Mouse (Mus musculus): ENCODE measurements around the gene Lrrc57. TPM values are rescaled to one million over a fixed set of nuclear protein-coding genes. Genes with fewer than 3 reads are reported as not detected.

The Lrrc57 gene
- polyA plus RNA-seq, 2 experiments, result 7.5 to 8.6 TPM

DNA sequence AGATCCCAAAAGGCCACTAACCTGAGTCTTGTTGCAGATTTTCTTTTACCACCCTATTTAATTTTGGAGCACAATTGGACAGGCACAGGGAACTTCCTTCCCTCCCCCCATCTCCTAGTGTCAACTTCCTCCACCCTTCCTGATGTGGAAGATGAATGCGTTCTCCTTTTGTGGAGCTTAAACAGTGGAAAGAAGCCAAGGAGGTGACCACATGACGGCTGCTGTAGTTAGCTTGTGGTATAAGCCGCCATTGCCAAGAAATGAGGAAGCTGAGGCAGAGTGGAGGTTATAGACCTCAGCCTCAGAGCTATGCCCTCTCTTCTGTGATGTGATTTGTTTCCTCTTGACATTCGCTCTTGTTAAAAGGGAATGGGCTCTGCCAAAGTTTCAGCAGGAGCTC, 22.6 kb upstream of the Lrrc57 start:
- no peak for ATAC-seq (ENCODE audit: insufficient read depth)
- TF ChIP-seq EP300 (IDR thresholded peaks at IDR 0.05; ENCODE audit: low read depth) (no peak), CTCF (IDR thresholded peaks at IDR 0.05; ENCODE audit: low read depth) (no peak)
- no peak overlapping the region for H3K27ac ChIP-seq

DNA sequence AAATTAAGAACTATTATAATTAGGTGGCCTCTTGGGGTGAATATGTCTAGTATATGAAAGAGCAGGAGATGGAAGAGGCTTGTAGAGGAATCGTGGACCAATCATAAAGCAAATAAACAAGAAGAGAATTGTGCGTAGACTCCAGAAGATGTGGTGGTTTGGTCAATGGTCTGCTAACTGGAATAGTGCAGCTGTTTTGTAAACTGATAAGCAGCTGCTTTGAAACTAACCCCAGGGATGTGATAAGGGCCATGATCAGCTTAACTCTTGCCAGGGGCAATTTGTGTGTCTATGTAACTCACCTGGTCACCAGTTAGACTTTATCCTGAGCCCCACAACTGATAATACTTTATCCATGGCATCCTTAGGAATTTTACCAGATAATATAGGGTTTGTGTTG, 22.2 kb upstream of the Lrrc57 start:
- TF ChIP-seq CTCF (IDR thresholded peaks at IDR 0.05; ENCODE audit: low read depth) (no peak), EP300 (IDR thresholded peaks at IDR 0.05; ENCODE audit: low read depth) (peak; percentile 76)
- Histone ChIP-seq H3K4me2 (ENCODE audit: low read depth) (peak overlapping the region; percentile 17), H3K4me1 (replicated peaks; ENCODE audit: control insufficient read depth in 2 of 2, insufficient read depth in 2 of 2, low read length in 1 of 2) (peaks cover 17 to 22% of the 10 kb centered on the region in 2 experiments), H3K27ac (no peak overlapping the region), H3K9ac (replicated peaks) (no peak overlapping the region), H3K4me3 (ENCODE audit: insufficient read depth in 1 of 2, low read depth in 2 of 2, low read length in 2 of 2) (no peak overlapping the region), H3K9me3 (ENCODE audit: control insufficient read depth, low read length) (no peaks in the 10 kb centered on the region), H3K27me3 (ENCODE audit: control insufficient read depth, insufficient read depth, low read length) (peaks cover 12% of the 10 kb centered on the region), H3K36me3 (replicated peaks; ENCODE audit: control insufficient read depth, insufficient read depth, low read depth) (no peaks in the 10 kb centered on the region)
- no peak for ATAC-seq (ENCODE audit: insufficient read depth)
- WGBS (ENCODE audit: insufficient replicate concordance), result 23% methylated on average over 2 of the region's 2 CpGs
- peak in 2 of 3 experiments; percentile 69 to 80 for DNase-seq (ENCODE audit: low read depth in 3 of 3, low spot score in 3 of 3)

More for the DNA sequence above, 22.6 kb upstream of the Lrrc57 start:
- Histone ChIP-seq H3K4me2 (ENCODE audit: low read depth) (peak overlapping the region; percentile 17), H3K27me3 (ENCODE audit: control insufficient read depth, insufficient read depth, low read length) (peaks cover 12% of the 10 kb centered on the region), H3K9me3 (ENCODE audit: control insufficient read depth, low read length) (no peaks in the 10 kb centered on the region), H3K36me3 (replicated peaks; ENCODE audit: control insufficient read depth, insufficient read depth, low read depth) (no peaks in the 10 kb centered on the region), H3K4me1 (replicated peaks; ENCODE audit: control insufficient read depth in 2 of 2, insufficient read depth in 2 of 2, low read length in 1 of 2) (peaks cover 17 to 22% of the 10 kb centered on the region in 2 experiments), H3K4me3 (ENCODE audit: insufficient read depth in 1 of 2, low read depth in 2 of 2, low read length in 2 of 2) (no peak overlapping the region), H3K9ac (replicated peaks) (no peak overlapping the region)
- DNase-seq (ENCODE audit: low read depth in 3 of 3, low spot score in 3 of 3), result no peak
- WGBS (ENCODE audit: insufficient replicate concordance), result 15% methylated on average over 4 of the region's 4 CpGs

DNA sequence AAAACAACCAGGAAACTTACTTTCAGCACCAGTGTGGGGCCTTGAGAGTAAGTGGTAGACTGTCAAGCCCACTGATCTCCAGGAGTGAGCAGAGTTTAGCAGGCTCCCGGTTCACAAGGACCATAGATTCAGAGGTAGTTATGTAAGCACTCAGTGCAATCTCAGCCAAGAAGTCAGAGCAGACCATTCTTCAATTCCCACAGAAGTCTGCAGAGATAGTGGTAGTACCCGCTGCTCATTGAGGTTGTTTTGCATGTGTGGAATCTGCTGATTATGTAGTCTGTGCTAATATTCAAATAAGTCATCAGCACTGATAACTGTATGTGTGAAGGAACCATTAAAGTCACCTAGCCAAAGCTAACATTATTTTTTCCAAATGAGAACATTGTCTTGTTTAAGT, 21.3 kb upstream of the Lrrc57 start:
- Histone ChIP-seq H3K9ac (replicated peaks) (no peak overlapping the region), H3K27ac (no peak overlapping the region), H3K4me1 (replicated peaks; ENCODE audit: control insufficient read depth in 2 of 2, insufficient read depth in 2 of 2, low read length in 1 of 2) (peaks cover 17 to 22% of the 10 kb centered on the region in 2 experiments), H3K36me3 (replicated peaks; ENCODE audit: control insufficient read depth, insufficient read depth, low read depth) (no peaks in the 10 kb centered on the region), H3K9me3 (ENCODE audit: control insufficient read depth, low read length) (no peaks in the 10 kb centered on the region), H3K4me2 (ENCODE audit: low read depth) (no peak overlapping the region), H3K4me3 (ENCODE audit: insufficient read depth in 1 of 2, low read depth in 2 of 2, low read length in 2 of 2) (no peak overlapping the region), H3K27me3 (ENCODE audit: control insufficient read depth, insufficient read depth, low read length) (peaks cover 12% of the 10 kb centered on the region)
- DNase-seq (ENCODE audit: low read depth in 3 of 3, low spot score in 3 of 3) (no peak), ATAC-seq (ENCODE audit: insufficient read depth) (no peak)
- no peak for TF ChIP-seq CTCF (IDR thresholded peaks at IDR 0.05; ENCODE audit: low read depth)
- TF ChIP-seq EP300 (IDR thresholded peaks at IDR 0.05; ENCODE audit: low read depth), result no peak
- 26% methylated on average over 2 of the region's 2 CpGs for WGBS (ENCODE audit: insufficient replicate concordance)

DNA sequence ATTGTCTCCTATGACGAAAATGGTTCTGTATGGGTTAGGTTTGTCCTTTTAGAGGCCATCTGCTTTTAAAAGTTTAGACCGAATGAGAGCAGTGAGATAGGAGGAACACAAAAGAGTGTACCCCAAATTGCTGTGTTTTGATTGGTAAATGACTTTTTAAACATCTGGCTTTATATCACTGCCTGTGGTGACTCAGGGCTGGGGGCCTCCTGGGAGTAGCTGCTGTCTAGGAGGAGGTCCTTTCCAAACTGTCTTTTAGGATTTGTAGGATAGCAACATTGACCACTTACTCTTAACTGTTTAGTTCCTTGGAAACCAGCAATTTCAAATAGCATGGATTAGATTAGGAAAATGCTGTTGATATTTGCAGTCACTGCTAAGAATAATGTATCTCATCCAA, 20.9 kb upstream of the Lrrc57 start:
- no peak for TF ChIP-seq EP300 (IDR thresholded peaks at IDR 0.05; ENCODE audit: low read depth)
- no peak overlapping the region for H3K9ac ChIP-seq (replicated peaks)
- 66% methylated on average over 2 of the region's 2 CpGs for WGBS (ENCODE audit: insufficient replicate concordance)

DNA sequence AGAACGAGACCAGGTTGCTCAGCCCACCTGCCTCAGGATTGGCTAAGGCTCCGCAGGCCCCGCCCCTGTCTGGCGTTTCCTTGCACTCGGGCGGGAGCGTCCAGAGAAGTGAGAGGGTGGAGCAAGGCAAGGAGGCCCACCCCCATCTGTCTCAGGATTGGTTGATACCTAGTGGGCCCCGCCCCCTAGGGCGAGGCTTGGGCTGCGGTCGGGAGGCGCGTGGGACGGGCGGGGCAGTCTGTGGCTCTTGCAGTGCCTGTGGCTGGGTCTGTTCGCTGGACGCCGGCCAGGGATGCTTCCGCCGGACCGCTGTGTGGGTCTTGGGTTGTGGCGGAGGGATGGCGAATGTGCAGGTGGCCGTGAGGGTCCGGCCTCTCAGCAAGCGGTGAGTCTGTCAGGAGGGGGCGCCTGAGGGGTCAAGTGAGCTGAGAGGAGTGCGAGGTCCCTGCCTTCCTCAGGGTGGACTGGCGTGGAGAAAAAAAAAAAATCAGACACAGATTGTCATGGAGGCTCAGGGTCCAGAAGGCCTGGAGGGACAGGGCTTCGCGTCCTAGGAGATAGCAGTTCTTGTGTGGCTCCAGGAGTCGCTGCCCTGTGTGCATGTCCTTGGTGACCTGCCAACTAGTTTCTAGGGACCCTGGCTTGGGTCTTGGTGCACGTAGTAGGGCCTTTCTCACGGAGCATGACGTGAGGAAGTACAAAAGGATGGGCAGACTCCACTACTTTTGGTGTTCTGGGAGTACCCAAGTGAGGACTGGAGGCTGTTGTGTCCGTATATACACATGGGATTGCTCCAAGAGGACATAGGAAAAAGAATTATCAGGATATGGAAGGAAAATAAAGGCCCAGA, 19.8 kb upstream of the Lrrc57 start, which contains the start of gene Stard9:
Gene Stard9, plus strand, starts transcription at position 236 of the 850 bp plus-strand sequence.
- Histone ChIP-seq H3K36me3 (replicated peaks; ENCODE audit: control insufficient read depth, insufficient read depth, low read depth) (no peaks in the 10 kb centered on the region), H3K27me3 (ENCODE audit: control insufficient read depth, insufficient read depth, low read length) (peaks cover 12% of the 10 kb centered on the region), H3K27ac (no peak within 1 kb of the TSS), H3K4me3 (ENCODE audit: insufficient read depth in 1 of 2, low read depth in 2 of 2, low read length in 2 of 2) (peak within 1 kb of the TSS; percentile 50 to 55), H3K4me2 (ENCODE audit: low read depth) (peak within 1 kb of the TSS; percentile 63), H3K4me1 (replicated peaks; ENCODE audit: control insufficient read depth in 2 of 2, insufficient read depth in 2 of 2, low read length in 1 of 2) (peaks cover 17 to 22% of the 10 kb centered on the region in 2 experiments), H3K9ac (replicated peaks) (peak within 1 kb of the TSS; percentile 45; the same call in 1 of the 2 replicates), H3K9me3 (ENCODE audit: control insufficient read depth, low read length) (no peaks in the 10 kb centered on the region)
- TF ChIP-seq CTCF (IDR thresholded peaks at IDR 0.05; ENCODE audit: low read depth) (no peak), EP300 (IDR thresholded peaks at IDR 0.05; ENCODE audit: low read depth) (no peak)
- peak; percentile 99 for ATAC-seq (ENCODE audit: insufficient read depth)
- DNase-seq (ENCODE audit: low read depth in 3 of 3, low spot score in 3 of 3), result peak; percentile 98 to 99 (median 99)
- WGBS (ENCODE audit: insufficient replicate concordance), result 3% methylated on average over 34 of the region's 36 CpGs

More for the DNA sequence above, 20.9 kb upstream of the Lrrc57 start:
- no peak for ATAC-seq (ENCODE audit: insufficient read depth)
- Histone ChIP-seq H3K4me2 (ENCODE audit: low read depth) (no peak overlapping the region), H3K4me1 (replicated peaks; ENCODE audit: control insufficient read depth in 2 of 2, insufficient read depth in 2 of 2, low read length in 1 of 2) (peaks cover 17 to 22% of the 10 kb centered on the region in 2 experiments), H3K36me3 (replicated peaks; ENCODE audit: control insufficient read depth, insufficient read depth, low read depth) (no peaks in the 10 kb centered on the region), H3K4me3 (ENCODE audit: insufficient read depth in 1 of 2, low read depth in 2 of 2, low read length in 2 of 2) (no peak overlapping the region), H3K9me3 (ENCODE audit: control insufficient read depth, low read length) (no peaks in the 10 kb centered on the region), H3K27me3 (ENCODE audit: control insufficient read depth, insufficient read depth, low read length) (peaks cover 12% of the 10 kb centered on the region), H3K27ac (no peak overlapping the region)
- DNase-seq (ENCODE audit: low read depth in 3 of 3, low spot score in 3 of 3), result no peak

Data from liver, embryonic 14.5 days (tissue).